Mouse (Mus musculus) heart, postnatal 25 days (tissue): Measurements from ENCODE around the gene Dclre1b. TPM values are rescaled to one million over a fixed set of nuclear protein-coding genes. Genes with fewer than 3 reads are reported as not detected.
"Not testable (repeated sequence)": the region's sequence is repeated elsewhere in the genome, so short reads cannot be mapped to it uniquely, and the experiment has no call there.

Experiments used
- DNase-seq: peaks from one replicate; pipeline ENCODE4 v3.0.0; 2022; ENCODE audit warnings: low spot score
- intact Hi-C: fragments of 180-260 bp; cut with DNase I; formaldehyde crosslinking; loops from one replicate; pipeline ENCODE4 v1.15.1; 2025
- total RNA-seq, 2 experiments: library from RNA; stranded (reverse); gene quantifications; 2 replicates each; pipeline ENCODE4 v1.2.3; 2021

The Dclre1b gene
- 1 to 10 TPM; 7.3 to 8.6 TPM for total RNA-seq

DNA sequence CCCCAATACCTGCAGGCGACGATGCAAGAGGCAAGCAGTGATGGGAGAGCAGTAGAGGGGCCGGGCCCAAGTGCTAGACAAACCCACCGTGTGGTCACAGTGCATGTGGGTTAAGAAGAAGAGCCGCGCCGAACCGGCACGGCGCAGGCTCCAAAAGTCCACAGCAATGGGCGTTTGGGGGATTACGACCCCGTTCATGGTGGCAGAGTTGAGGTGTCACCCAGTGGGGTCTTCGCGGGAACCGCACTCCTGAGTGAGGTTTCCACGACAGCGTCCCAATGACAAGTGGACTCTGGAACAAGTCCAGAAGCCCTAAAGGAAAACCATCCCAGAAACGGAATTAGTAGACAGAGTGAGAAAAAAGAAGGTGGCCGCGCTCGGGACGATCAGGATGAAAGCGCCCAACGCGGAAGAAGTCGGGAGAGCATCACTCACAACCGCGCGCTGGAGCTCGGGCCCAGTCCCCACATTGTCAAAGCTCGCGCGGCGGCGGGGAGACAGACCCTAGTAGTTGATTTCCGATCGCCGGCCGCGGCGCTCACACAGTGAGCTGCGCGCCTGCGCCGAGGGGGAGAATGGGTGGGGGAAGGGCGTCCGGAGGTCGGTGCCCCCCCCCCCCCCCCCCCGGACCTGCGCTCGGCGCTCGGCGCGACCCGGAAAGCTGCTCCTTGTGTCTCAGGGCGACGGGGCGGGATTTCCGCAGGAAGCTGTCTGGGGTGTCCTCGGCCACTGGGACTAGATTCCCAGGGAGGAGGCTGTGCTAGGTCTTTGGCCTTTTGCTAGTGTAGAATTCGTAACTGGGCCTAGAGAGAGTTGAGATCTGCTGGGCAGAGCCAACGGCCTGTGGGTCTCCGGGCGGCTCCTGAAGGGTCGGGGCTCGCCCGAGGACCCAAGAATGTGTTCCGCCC lies at the start of gene Dclre1b, which contains the start of the genes Ap4b1 and Gm43064:
Gene Dclre1b, minus strand, starts transcription at position 554 of the 908 bp plus-strand sequence.
Gene Ap4b1, plus strand, starts transcription at position 630 of the 908 bp plus-strand sequence.
Gene Gm43064, plus strand, starts transcription at position 683 of the 908 bp plus-strand sequence.
- DNase-seq = peak; percentile 81
- intact Hi-C loops = loop anchor here (1.0 kb wide), 1 partner anchor 18 kb away; the partner anchor contains the start of gene Hipk1

DNA sequence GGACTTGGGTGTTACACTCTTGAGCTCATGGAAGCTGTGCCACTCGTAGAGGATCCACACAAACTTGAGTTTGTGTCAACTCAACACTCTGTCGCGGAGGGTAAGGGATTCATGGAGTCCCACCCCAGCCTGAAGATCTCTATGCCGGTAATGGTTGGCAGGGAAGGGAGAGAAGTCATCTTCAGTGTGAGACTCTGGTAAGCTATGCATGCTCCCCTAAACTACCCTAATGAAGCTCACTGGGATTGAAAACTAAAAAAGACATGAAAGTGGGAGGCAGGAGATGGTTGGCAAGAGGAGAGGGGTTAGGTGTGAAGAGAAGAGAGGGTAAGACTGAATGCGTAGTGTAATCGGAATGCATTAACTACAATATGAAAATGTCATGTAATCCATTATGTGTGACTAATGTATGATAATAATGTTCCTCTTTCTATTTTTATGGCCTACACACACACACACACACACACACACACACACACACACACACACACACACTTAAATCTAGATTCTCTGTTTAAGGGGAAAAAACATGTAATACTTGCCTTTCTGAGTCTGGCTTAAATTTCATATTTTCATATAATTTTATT lies 48.8 kb upstream of the Dclre1b start:
- intact Hi-C loops = no loop called here
- DNase-seq = no peak

DNA sequence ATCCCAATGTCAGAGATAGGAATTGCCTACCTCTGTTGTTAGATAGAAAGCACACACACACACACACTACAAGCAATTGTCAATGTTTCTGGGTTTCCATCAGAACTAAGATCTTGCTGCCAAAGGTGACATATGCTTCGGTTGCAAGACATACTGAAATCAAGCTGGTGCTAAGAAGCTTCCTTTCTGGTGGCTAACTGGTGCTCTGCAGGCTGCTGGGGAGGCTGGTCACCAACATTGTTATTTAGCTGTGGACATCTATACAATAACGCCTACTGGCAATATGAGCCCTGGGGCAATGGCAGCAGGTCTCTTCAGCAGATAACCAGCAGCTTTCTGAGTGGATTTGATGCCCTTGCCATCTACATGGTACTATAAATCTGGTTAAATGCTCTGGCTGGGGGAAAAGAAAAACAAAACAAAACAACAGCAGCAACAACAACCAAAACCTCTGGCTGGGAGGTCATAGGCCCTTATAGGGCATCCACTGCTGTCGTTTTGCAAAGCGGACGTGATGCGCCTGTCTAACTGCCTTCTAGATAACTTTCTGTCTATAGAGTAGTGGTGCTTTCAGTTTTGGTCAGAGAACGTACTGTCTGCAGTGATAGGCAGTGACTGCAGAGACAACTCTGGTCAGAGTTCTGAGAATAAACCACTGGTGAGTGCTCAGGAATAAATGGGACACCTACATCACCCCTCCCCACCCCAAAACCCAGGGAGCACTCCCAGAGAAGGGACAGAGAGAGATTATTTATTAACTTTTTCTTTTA lies 48.0 kb upstream of the Dclre1b start:
- no peak for DNase-seq
- intact Hi-C loops = no loop called here

DNA sequence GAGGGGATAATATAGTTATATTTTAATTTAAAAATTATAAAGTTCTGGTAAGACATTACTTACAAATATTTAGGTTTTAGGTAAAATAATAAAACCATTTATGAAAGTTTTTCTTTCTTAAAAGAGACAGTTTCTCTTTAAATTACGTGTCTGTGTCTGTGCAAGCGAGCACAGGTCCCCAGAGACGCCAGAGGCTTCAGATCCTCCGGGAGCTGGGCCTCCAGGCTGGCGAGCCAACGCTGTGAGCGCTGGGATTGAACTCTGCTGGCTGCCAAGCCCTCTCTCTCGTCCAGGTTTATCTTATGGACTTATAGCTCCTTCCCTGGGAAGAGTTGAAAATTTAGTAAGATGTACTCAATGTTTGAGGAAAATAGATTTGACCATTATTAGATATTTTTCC lies 44.6 kb upstream of the Dclre1b start:
- no peak for DNase-seq
- intact Hi-C loops = loop anchor here (5.0 kb wide), 1 partner anchor 33 kb away; no protein-coding TSS in a partner anchor

DNA sequence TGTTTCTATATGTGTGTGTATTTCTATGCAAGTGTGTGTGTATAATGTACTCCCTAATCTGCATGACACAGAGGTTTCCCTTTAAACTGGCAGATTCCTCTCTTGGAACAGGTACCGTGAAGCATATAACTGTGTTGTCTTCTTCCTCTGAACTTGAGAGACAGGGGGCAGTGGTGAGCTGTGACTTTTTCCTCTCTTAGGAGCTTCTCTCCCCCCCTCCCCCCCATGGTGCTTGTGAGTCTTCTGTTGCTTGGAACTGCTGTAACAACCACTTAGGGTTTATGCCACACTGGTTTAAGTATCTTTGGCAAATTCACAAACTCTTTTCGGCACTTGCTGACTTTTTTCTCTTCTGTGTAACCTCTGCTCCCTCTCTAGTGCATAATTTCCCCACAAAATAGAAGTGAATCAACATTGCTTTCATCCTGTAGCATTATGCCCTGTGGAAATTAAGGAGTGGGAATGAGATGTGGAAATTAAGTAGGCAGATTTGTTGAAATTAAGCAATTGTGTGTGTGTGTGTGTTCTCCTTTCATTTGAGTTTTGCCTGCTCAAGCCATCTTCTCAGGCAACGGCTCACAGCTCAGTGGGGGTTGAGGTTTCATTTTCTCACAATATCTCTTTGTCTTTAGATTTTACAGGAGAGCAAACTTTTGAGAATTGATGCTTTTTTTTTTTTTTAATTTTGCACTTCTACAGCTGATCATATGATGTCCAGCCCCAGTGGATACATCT lies 43.5 kb upstream of the Dclre1b start:
- DNase-seq = no peak
- intact Hi-C loops = loop anchor here (5.0 kb wide), 1 partner anchor 35 kb away; no protein-coding TSS in a partner anchor

DNA sequence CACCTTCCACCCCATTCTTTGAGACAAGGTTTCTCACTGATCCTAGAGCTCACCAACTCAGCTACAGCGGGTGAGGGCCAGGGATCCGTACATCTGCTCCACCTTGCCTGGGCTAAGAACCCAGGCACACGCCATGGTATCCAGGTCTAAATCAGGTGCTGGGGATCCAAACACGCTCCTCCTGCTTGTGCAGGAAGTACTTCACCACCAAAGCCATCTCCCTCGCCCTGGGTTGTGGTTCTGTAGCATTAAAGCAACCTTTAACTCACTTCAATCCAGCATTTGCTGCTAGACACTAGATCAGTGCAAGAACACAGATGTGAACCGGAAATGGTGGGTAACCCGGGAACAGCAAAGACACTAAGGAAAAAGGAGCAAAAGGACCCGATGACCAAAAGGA lies 42.6 kb upstream of the Dclre1b start:
- no peak for DNase-seq
- intact Hi-C loops = loop anchor here (5.0 kb wide), 1 partner anchor 35 kb away; no protein-coding TSS in a partner anchor

DNA sequence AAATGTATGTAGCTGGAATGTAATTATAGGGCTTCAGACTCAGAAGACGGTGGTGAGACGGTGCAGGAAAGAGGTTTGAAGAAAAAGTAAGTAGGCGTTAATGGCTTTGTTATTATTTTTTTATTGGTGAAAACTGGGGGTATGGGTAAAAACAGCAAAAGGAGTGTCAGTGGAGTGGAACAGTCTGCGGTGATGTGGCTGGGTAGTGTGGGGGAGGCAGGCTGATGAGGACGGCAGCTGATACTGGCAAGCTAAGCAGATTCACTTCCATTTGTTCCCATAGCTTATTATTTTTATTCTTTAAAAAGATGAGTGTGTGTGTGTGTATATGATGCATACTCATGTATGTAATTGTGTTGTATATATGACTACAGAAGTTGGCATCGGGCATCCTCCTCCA lies 42.2 kb upstream of the Dclre1b start:
- intact Hi-C loops = loop anchor here (5.0 kb wide), 1 partner anchor 36 kb away; no protein-coding TSS in a partner anchor
- DNase-seq = no peak

DNA sequence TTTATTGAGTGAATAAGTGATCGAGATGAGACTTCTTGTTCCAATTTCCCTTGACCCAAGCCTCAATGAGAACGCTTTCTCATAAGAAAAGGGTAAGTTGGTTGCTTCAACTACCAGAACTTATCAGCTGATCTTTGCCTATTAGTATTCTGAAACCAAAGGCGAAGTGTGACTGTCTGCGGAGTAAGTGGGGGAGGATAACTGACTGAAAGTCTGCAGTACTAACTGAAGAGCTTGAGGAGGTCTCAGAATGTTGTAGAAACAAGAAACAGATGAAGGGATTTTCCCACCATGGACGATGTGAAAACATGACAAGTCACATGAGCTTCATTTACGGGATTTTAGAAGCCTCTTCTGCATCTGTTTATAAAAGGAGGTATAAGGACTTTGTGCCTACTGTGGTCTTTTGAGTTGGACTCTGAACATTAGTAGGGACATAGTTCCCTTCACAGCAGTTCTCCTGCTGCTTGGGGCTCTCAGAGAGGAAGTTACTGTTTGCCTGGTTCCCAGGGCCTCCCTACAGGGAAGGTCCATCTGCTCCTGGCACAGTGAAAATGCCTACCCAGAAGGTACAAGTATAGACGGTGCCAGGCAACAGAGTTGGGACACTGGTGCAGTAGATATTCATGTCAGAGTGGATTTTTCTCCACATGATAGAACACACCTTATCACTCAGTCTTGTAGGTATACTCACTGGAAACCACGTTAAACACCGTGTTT lies 41.6 kb upstream of the Dclre1b start:
- intact Hi-C loops = loop anchor here (5.0 kb wide), 1 partner anchor 36 kb away; no protein-coding TSS in a partner anchor
- DNase-seq = no peak

DNA sequence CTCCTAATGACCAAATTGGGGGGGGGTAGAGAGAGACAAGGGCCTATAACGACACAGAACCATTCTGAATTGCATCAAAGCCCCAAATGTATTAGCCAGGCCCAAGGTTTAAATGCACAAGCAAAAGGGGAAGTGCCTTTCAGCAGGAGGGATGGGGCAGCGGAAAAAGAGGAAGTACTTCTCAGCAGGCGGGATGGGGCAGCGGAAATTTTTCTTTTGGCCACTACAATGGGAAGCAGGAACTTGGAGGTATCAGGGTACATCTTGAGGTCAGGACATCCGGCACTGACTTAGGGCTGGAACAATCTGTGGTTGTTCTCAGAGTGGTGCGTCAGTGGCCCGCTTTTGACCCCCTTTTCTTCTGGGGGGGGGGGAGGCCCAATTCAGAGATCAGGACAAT lies 31.7 kb upstream of the Dclre1b start:
- intact Hi-C loops, DNase-seq: not testable (repeated sequence)

DNA sequence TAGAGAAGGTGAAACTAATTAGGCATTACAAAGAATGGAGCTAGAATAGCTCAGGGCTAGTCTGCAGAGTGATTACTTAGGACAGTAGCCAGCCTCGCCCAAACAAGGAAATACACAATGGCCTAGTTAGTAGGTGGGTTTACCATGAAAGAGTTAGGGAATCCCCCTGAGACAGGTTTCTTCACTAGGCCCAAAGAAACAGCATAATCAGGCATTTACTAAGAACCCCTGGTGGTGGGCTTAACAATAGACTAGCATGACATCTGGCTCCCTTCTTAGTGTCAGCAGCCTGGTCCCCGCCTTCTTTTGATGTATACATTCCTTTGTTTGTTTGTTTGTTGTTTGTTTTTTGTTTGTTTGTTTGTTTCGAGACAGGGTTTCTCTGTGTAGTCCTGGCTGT lies 31.0 kb upstream of the Dclre1b start:
- intact Hi-C loops, DNase-seq: not testable (repeated sequence)

DNA sequence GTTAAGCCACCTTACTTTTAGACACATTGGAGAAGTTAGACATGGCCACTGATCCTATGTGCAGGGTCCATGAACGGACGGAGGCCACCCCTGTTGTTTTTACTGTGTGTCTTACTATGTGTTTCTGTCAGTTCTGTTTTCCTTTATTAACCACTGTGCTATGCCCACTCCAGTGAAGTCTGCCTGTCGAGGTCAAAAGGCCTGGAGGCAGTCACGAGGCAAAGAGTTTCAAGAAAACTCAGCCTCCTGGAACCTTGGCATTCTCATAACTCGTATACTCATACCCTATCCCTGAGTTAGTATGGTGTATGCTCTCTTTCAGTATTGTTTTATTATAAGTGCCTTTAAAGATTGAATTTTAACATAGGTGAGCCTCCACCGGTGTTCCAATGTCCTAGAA lies 30.5 kb upstream of the Dclre1b start:
- no peak for DNase-seq
- intact Hi-C loops = no loop called here

DNA sequence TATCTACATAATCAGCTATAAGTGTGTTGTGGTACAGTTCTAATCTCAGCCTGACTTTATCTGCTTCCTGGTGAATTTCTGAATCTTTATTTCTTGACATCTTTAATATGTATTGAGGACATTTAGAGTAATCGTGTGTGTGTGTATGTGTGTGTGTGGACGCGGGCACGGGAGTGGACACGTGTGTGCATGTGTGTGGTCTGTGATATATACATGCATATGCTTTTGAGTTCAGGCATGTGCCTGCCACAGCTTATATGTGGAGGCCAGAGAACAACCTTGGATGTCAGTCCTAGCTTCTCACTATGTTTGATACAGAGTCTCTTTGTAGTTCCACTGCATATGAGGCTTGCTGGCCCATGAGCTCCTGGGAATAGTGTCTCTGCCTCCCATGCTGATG lies 27.2 kb upstream of the Dclre1b start:
- intact Hi-C loops = no loop called here
- DNase-seq = no peak

DNA sequence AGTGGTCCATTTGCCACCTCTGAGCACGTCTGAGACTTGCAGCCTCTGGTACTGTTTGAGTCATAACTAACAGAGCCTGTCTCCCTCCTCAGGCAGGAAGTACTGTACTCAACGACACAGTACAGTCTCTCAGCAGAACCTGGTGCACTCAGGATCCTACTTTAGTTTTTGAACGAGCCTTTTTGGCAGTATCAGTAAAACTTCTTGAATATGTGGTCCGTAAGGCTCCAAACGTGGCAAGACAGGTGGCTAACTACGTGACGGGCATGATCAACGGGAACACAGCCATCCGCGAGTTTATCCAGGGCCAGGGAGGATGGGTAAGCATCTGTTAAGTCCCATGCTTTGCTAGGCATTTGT lies 26.7 kb upstream of the Dclre1b start:
- no peak for DNase-seq
- intact Hi-C loops = no loop called here

DNA sequence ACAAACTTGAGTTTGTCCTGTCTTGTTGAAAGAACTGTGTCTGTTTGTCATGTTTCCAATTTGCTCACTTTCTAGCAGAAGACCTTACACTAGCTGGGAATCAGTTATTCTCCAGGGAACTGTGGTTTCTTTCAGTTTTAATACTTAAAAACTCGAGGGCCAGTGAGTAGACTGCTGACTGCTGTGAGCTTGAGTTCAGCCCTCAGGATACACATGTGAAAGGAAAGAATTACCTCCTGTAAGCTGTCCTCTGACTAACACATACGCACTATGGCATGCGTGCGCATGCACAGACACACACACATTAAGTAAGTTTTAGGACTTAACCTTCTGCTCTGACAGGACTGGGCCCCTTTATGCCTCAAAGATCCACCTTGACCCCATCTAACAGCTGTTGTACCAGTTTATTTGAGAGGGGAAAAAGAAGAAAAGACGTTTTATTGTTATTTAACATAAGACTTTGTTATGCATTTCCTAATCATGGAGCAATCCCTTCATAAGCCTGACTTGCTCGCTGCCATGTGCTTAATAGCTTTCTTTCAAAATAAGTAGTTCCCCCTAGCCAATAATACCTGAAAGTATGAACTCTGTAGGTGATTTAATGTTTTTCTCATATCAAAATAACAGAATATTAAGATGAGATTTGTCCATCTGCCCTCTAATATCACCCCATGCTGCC lies 26.2 kb upstream of the Dclre1b start:
- intact Hi-C loops = no loop called here
- no peak for DNase-seq

DNA sequence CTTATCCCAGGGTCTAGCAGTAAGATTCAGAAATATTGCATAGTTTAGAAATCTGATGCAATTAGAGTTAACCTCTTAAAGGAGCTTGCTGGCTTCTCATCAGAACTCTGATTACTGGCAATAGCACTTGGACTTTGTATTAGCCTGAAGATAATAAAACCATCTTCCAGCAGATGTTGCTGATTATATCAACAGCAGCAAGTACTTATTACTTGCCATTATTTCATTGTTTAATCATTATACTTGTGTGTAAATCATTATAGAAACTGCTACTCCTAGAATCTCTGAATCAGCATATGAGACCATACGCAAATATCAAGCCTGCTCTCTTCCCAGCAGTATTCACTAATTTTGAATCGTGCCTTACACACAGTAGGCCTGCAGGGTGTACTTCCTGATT lies 24.8 kb upstream of the Dclre1b start:
- DNase-seq = no peak
- intact Hi-C loops = no loop called here

DNA sequence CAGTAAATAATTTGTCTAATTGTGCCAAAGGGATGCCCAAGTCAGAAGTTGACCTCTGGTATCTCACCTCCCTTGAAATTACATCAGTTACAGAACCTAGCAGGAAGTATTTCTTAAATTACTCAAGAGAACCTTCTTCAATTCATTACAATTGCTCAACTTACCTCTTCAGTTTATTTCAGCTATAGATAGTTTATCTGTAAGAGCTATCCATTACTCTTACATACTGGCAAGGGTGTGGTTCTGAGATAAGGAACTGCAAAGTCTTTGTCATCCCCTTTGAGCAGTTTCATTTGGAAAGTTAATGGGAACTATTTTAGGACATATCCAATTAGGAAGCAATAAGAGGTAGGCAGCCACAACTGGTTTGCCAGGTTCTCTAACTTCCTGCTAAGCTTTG lies 23.2 kb upstream of the Dclre1b start, which contains the start of gene Bcl2l15:
Gene Bcl2l15, plus strand, starts transcription at position 176 of the 400 bp plus-strand sequence.
- intact Hi-C loops = no loop called here
- no peak for DNase-seq

DNA sequence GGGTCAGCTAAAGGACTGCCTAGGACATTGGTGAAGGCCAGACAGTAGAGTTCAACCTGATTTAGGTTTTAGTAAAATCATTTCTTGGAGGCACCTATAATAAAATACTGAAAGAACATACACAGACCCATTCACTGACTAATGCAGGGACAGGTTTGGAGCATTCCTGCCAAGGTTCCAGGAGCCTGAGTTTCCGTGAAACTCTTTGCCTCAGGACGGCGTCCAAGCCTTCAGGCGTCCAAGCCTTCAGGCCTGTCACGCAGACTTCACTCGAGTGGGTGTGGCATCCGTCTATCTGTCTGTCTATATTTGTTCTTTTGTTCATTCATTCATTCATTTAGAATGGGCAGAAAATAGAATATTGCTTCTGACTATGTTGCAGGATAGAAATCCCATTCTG lies 21.9 kb upstream of the Dclre1b start:
- intact Hi-C loops = no loop called here
- no peak for DNase-seq

DNA sequence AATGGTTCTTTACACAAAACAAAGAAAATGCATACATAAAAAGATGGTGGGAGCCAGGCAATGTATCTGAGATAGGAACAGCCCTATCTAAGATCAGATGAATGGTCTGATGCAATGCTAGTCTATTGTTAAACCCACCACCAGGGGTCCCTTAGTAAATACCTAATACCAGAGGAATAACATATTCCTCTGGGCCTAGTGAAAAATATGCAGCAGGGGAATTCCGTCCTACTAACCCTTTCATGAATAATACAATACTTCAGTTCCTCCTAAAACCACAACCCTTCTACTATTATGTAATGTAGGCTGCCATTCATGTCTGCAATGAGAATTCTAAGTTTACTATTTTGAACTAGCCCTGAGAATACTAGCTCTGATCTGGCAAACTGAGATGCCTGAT lies 21.4 kb upstream of the Dclre1b start:
- DNase-seq, intact Hi-C loops: not testable (repeated sequence)
